Mouse (Mus musculus): Measurements from ENCODE around the gene Gm10142. TPM values are rescaled to one million over a fixed set of nuclear protein-coding genes. Genes with fewer than 3 reads are reported as not detected.
"Not testable (repeated sequence)": the region's sequence is repeated elsewhere in the genome, so short reads cannot be mapped to it uniquely, and the experiment has no call there.

The Gm10142 gene
- polyA plus RNA-seq, 1 experiment from 2014 or later = not detected

DNA sequence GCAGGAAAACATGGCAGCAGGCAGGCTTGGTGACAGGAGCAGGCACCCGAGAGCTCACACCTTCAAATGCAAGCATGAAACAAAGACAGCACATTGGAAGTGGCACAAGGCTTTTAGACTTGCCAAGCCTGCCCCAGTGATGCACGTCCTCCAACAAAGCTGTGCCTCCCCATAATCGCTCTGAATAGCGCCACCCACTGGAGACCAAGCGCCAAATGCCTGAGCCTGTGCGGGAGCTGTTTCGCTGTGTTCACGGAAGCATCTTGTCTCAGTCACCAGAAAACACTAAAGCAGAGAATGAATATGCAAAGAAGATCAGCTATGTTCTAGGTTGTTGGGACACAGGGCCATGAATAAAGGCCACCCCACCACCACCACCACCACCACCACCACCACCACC is 9.2 kb downstream of the Gm10142 start:
- H3K27ac ChIP-seq (ENCODE audit: low read length) = no peak overlapping the region
- H3K4me1 ChIP-seq (ENCODE audit: control insufficient read depth, insufficient read depth, low read length) = no peaks in the 10 kb centered on the region
- no peaks in the 10 kb centered on the region for H3K27me3 ChIP-seq (ENCODE audit: control insufficient read depth, insufficient read depth, low read length)
- no peaks in the 10 kb centered on the region for H3K36me3 ChIP-seq (ENCODE audit: control insufficient read depth, insufficient read depth, low read length)
- 79% methylated on average over 8 of the region's 8 CpGs for WGBS
- no peak for ATAC-seq (ENCODE audit: insufficient read depth, low FRiP score)
- no peak overlapping the region for H3K4me2 ChIP-seq (ENCODE audit: low read depth, low read length)
- H3K4me3 ChIP-seq (replicated peaks; ENCODE audit: low read length) = no peak overlapping the region
- H3K9ac ChIP-seq (ENCODE audit: low read length) = no peak overlapping the region
- no peaks in the 10 kb centered on the region for H3K9me3 ChIP-seq (replicated peaks; ENCODE audit: control insufficient read depth, low read length)

- H3K9me3 ChIP-seq (replicated peaks; ENCODE audit: control insufficient read depth, low read length) = no peaks in the 10 kb centered on the region
- H3K9ac ChIP-seq (ENCODE audit: low read length) = no peak within 1 kb of the TSS
- H3K27ac ChIP-seq (ENCODE audit: low read length) = no peak within 1 kb of the TSS
- H3K4me1 ChIP-seq (ENCODE audit: control insufficient read depth, insufficient read depth, low read length) = no peaks in the 10 kb centered on the region
- ATAC-seq (ENCODE audit: insufficient read depth, low FRiP score) = no peak
- no peak within 1 kb of the TSS for H3K4me2 ChIP-seq (ENCODE audit: low read depth, low read length)
- H3K36me3 ChIP-seq (ENCODE audit: control insufficient read depth, insufficient read depth, low read length) = no peaks in the 10 kb centered on the region
- H3K4me3 ChIP-seq (replicated peaks; ENCODE audit: low read length) = no peak within 1 kb of the TSS
- WGBS = 25% methylated on average over 3 of the region's 3 CpGs
- no peaks in the 10 kb centered on the region for H3K27me3 ChIP-seq (ENCODE audit: control insufficient read depth, insufficient read depth, low read length)
Observed at GRCm38 (mm10) chr10:77726186-77726585, 10.6 kb downstream of the Gm10142 start, which contains the start of gene Gm10100. Gene Gm10100, plus strand, starts transcription at chr10:77726486.

- no peaks in the 10 kb centered on the region for H3K9me3 ChIP-seq (replicated peaks; ENCODE audit: control insufficient read depth, low read length)
- no peak for ATAC-seq (ENCODE audit: insufficient read depth, low FRiP score)
- no peaks in the 10 kb centered on the region for H3K4me1 ChIP-seq (ENCODE audit: control insufficient read depth, insufficient read depth, low read length)
- H3K9ac ChIP-seq (ENCODE audit: low read length) = no peak overlapping the region
- 52% methylated on average over 4 of the region's 4 CpGs for WGBS
- H3K4me2 ChIP-seq (ENCODE audit: low read depth, low read length) = no peak overlapping the region
- no peak overlapping the region for H3K27ac ChIP-seq (ENCODE audit: low read length)
- H3K36me3 ChIP-seq (ENCODE audit: control insufficient read depth, insufficient read depth, low read length) = no peaks in the 10 kb centered on the region
- H3K4me3 ChIP-seq (replicated peaks; ENCODE audit: low read length) = no peak overlapping the region
- no peaks in the 10 kb centered on the region for H3K27me3 ChIP-seq (ENCODE audit: control insufficient read depth, insufficient read depth, low read length)
Observed at GRCm38 (mm10) chr10:77728280-77728679, 12.7 kb downstream of the Gm10142 start.

- no peaks in the 10 kb centered on the region for H3K36me3 ChIP-seq (ENCODE audit: control insufficient read depth, insufficient read depth, low read length)
- H3K4me2 ChIP-seq (ENCODE audit: low read depth, low read length) = no peak overlapping the region
- ATAC-seq (ENCODE audit: insufficient read depth, low FRiP score) = no peak
- H3K9ac ChIP-seq (ENCODE audit: low read length) = no peak overlapping the region
- no peaks in the 10 kb centered on the region for H3K4me1 ChIP-seq (ENCODE audit: control insufficient read depth, insufficient read depth, low read length)
- H3K27ac ChIP-seq (ENCODE audit: low read length) = no peak overlapping the region
- no peak overlapping the region for H3K4me3 ChIP-seq (replicated peaks; ENCODE audit: low read length)
- no peaks in the 10 kb centered on the region for H3K9me3 ChIP-seq (replicated peaks; ENCODE audit: control insufficient read depth, low read length)
- no peaks in the 10 kb centered on the region for H3K27me3 ChIP-seq (ENCODE audit: control insufficient read depth, insufficient read depth, low read length)
- whole genome bisulfite sequencing = 46% methylated on average over 4 of the region's 4 CpGs
Observed at GRCm38 (mm10) chr10:77729241-77729640, 13.6 kb downstream of the Gm10142 start.

DNA sequence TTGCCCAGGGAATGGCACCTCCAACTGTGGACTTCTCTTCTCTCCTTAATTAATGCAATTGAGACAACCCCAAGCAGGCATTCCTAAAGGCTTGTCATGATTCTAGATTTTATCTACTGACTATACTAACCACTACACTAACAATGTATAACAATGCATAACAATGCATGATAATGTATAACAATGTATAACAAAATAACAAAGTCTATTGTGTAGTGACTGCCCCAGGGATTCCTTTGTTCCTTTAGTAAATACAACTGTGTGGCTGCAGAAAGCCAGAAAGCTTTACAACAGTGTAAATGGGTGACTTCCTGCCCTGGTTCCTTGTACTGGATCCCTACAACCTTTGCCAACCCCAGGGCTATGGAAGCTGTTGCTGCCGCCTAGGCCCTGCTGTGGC is 20.3 kb downstream of the Gm10142 start:
- H3K27ac ChIP-seq (ENCODE audit: low read length) = no peak overlapping the region
- H3K27me3 ChIP-seq (ENCODE audit: control insufficient read depth, insufficient read depth, low read length) = no peaks in the 10 kb centered on the region
- no peak overlapping the region for H3K4me3 ChIP-seq (replicated peaks; ENCODE audit: low read length)
- H3K4me1 ChIP-seq (ENCODE audit: control insufficient read depth, insufficient read depth, low read length) = no peaks in the 10 kb centered on the region
- peaks cover 6% of the 10 kb centered on the region; the same call in 1 of the 2 replicates for H3K9me3 ChIP-seq (replicated peaks; ENCODE audit: control insufficient read depth, low read length)
- no peak overlapping the region for H3K4me2 ChIP-seq (ENCODE audit: low read depth, low read length)
- no peak overlapping the region for H3K9ac ChIP-seq (ENCODE audit: low read length)
- 91% methylated on average over 1 of the region's 1 CpGs for WGBS
- no peak for ATAC-seq (ENCODE audit: insufficient read depth, low FRiP score)
- H3K36me3 ChIP-seq (ENCODE audit: control insufficient read depth, insufficient read depth, low read length) = no peaks in the 10 kb centered on the region

DNA sequence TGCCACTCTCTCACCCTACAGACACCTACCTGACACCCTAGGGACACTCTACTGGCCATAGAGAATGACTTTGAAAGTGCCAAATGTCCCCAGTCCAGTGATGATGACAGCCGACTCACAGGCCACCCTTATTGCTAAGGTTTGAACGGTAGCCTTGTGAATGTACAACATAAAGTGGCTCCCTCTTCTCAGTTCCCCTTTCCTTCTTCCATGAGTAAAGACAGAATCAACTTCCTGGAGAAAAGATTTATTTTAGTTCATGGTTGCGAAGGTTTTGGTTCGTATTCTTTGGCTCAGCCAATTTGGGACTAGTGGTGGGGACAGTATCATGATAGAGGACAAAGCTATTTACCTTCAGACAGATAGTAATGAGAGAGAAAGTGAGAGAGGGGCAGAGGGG is 23.3 kb downstream of the Gm10142 start:
- Histone ChIP-seq H3K36me3 (ENCODE audit: control insufficient read depth, insufficient read depth, low read length) (no peaks in the 10 kb centered on the region), H3K9ac (ENCODE audit: low read length) (no peak overlapping the region), H3K4me2 (ENCODE audit: low read depth, low read length) (no peak overlapping the region), H3K27ac (ENCODE audit: low read length) (no peak overlapping the region), H3K4me3 (replicated peaks; ENCODE audit: low read length) (no peak overlapping the region), H3K4me1 (ENCODE audit: control insufficient read depth, insufficient read depth, low read length) (no peaks in the 10 kb centered on the region), H3K9me3 (replicated peaks; ENCODE audit: control insufficient read depth, low read length) (peaks cover 6% of the 10 kb centered on the region; the same call in 1 of the 2 replicates), H3K27me3 (ENCODE audit: control insufficient read depth, insufficient read depth, low read length) (no peaks in the 10 kb centered on the region)
- no peak for ATAC-seq (ENCODE audit: insufficient read depth, low FRiP score)
- 86% methylated on average over 4 of the region's 4 CpGs for WGBS

GRCm38 (mm10) chr10:77741924-77742688 is 26.5 kb downstream of the Gm10142 start, which contains the start of gene Gm18596:
Gene Gm18596, minus strand, starts transcription at chr10:77742638.
- H3K9me3 ChIP-seq (replicated peaks; ENCODE audit: control insufficient read depth, low read length); H3K4me2 ChIP-seq (ENCODE audit: low read depth, low read length); H3K4me1 ChIP-seq (ENCODE audit: control insufficient read depth, insufficient read depth, low read length); H3K9ac ChIP-seq (ENCODE audit: low read length); ATAC-seq (ENCODE audit: insufficient read depth, low FRiP score); H3K27me3 ChIP-seq (ENCODE audit: control insufficient read depth, insufficient read depth, low read length); H3K36me3 ChIP-seq (ENCODE audit: control insufficient read depth, insufficient read depth, low read length); H3K4me3 ChIP-seq (replicated peaks; ENCODE audit: low read length); H3K27ac ChIP-seq (ENCODE audit: low read length): not testable (repeated sequence)
- 48% methylated on average over 4 of the region's 5 CpGs for WGBS

DNA sequence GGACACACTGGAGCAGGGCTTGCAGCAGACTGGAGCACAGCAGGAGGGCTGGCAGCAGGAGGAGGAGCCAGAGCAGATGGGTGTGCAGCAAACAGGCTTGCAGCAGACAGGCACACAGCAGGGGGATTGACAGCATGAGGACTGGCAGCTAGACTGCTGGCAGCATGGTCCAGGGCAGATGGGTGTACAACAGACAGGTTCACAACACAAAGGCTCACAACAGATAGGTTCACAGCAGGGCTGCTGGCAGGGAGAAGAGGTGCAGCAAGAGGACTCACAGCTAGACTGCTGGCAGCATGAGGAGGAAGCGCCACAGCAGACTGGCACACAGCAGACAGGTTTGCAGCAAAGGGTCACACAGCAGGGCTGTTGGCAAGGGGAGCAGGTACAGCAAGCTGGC is 35.1 kb downstream of the Gm10142 start:
- not testable (repeated sequence) for H3K9me3 ChIP-seq (replicated peaks; ENCODE audit: control insufficient read depth, low read length); H3K27me3 ChIP-seq (ENCODE audit: control insufficient read depth, insufficient read depth, low read length); H3K27ac ChIP-seq (ENCODE audit: low read length); H3K4me1 ChIP-seq (ENCODE audit: control insufficient read depth, insufficient read depth, low read length); H3K4me3 ChIP-seq (replicated peaks; ENCODE audit: low read length); H3K36me3 ChIP-seq (ENCODE audit: control insufficient read depth, insufficient read depth, low read length); H3K4me2 ChIP-seq (ENCODE audit: low read depth, low read length); ATAC-seq (ENCODE audit: insufficient read depth, low FRiP score); H3K9ac ChIP-seq (ENCODE audit: low read length)
- WGBS = 86% methylated on average over 1 of the region's 1 CpGs

GRCm38 (mm10) chr10:77751254-77751653 is 35.6 kb downstream of the Gm10142 start, which contains the start of gene Gm9736:
Gene Gm9736, minus strand, starts transcription at chr10:77751354.
- H3K9me3 ChIP-seq (replicated peaks; ENCODE audit: control insufficient read depth, low read length); H3K27me3 ChIP-seq (ENCODE audit: control insufficient read depth, insufficient read depth, low read length); H3K27ac ChIP-seq (ENCODE audit: low read length); H3K36me3 ChIP-seq (ENCODE audit: control insufficient read depth, insufficient read depth, low read length); H3K4me3 ChIP-seq (replicated peaks; ENCODE audit: low read length); H3K4me1 ChIP-seq (ENCODE audit: control insufficient read depth, insufficient read depth, low read length); ATAC-seq (ENCODE audit: insufficient read depth, low FRiP score); H3K4me2 ChIP-seq (ENCODE audit: low read depth, low read length); H3K9ac ChIP-seq (ENCODE audit: low read length): not testable (repeated sequence)
- WGBS = 87% methylated on average over 1 of the region's 1 CpGs
